Mouse (Mus musculus) thymus, postnatal 25 days (tissue): Measurements from ENCODE around the gene Grik1.

Experiments used
- DNase-seq: peaks from one replicate; pipeline ENCODE4 v3.0.0; 2022

The Grik1 gene

DNA sequence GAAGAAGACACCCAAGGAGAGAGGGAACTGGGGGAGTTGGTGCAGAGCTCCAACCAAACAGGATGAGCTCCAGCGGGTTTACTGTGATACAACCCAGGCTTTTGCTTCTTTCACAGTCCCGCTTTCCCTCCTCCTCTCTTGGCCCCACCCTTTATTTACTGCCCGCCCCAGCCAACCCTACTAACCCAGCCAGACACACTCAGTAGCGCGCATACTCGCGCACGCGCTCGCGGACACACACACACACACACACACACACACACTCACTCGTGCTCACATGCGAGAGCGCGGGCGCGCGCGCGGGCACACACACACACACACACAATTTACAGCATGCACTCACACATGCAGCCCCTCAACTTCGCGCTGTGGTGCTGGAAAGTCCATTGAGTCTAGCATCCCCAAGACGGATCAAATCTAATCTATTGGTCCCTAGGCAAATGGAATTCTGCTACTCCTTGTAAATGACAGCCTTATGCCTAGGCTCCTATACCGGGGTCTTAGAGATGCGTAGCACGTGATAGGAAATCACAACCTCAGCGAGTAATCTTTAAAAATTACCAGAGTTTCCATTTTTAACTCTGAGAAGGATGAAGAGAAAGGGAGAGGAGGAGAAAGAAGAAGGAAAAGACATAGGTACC, at the start of gene Grik1:
TSS of gene Grik1 (minus strand) at position 134 of the 641 bp plus-strand sequence.
- DNase-seq: no peak

DNA sequence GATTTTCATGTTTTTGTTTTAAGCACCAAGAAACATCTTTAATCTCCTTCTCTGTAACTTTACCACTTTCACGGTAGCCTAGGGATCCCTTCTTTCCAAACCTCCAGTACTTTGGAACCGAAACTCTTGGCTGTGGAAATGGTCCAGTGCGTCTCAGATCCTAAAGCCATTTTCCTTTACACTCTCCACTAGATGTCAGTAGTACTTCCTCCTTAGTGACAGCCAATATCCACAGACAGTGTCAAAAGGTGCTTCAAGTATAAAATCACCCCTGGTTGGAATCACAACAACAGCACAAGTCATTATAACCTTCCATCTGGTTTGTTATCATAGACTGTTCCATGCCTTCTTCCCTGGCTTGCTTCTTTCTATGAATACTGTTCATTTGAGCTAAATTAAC, 4.1 kb upstream of the Grik1 start:
- no peak for DNase-seq

DNA sequence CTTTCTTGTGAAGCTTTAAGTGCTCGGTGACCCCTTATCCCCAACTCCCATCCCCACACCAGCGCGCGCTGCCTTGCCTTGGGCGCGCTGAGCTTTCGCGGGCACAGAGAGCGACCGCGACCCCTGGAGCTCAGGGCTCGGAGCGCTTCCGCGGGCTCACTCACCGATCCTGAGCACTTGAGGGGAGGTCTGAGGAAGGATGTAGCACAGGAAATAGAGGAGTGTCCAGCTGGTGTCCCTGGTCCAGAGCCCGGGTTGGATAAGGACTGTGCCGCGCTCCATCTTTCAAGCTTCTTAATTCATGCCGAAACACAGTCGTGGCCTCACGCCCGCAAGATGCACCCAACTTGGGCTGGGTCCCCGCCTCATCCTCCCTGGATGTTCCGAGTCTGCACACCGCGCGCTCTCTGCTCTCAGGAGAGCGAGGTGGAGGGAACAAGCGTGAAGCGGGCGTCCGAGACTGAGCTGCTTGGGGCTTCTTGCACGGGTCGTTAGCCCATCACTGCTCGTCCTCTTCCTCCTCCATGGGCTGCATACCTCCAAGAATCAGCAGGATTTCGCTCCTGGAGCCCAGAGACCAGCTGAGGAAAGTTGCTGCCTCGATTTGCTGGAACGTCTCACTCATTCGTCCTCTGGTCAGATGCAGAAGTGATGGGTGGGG, 514 bp downstream of the Grik1 start:
- DNase-seq: no peak

DNA sequence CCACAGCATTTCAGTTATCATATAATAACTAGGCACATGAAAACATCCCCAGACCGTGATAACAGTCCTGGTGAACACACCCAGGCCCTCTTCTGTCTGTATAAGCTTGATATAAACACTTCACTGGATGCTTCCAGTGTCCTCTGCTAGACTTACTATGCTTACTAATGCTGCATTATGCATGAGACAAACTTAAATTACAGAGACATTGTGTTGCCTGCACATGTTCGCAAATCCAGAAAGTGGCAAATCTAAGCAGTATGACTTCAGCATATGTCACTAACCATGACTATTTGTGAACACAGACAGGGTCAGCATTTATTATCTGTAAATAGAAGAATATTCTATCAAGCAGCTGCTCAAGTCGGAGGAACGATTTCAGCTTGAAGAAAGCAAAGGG, 31.7 kb downstream of the Grik1 start:
- DNase-seq: no peak

DNA sequence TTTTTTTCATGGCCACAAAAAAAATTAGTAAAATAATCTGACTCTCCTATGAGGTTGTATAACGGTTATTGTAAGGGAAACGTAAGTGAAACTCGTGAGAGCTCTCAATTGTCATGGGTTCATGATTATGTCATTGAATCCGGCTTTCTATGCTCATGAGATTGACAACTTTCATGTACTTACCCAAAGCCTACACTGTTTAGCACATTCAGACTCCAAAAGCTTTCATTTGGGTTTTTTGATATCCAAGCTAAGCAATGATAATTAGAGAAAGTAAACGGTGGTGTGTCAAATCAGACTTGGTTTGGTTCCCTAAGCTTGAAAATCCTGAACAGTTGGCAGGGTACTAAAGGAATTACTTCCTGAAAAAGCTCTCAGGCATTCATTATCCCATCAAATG, 33.0 kb downstream of the Grik1 start:
- DNase-seq: no peak

DNA sequence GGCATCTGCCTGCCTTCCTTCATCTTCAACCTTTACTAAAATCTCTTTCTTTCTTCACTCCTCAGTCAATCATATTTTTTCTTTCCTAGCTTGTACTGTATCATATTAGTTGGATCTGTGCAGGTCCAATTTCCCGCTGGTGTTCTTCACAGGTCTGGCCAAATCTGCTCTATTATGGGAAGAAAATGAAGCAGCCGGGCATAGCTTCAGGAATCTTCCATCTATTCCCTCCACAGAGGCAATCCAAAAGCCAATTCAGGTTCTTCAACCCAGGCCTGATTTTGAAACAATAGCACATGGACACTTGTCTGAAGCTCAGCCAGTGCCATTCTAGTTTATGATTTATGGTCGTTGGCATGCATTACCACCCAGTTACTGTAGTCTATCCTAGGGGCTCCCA, 34.0 kb downstream of the Grik1 start:
- no peak for DNase-seq

DNA sequence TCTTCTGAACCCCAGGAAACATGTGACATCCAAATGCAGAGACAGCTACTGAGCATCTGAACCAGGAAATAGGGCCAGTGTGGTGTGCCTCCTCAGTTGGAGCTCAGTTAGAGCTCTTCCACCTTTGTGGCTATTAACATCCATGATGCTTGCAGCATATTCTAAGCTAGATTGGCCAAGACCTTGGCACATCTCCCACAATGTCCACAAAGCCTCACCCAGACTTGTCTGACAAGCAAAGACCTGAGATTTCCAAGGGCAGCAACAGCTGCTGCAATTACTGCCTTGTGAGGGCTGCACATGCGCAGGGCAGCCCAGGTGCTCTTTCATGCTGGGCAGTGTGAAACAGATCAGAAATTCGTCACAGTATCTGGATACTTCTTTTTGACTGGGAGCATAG, 37.4 kb downstream of the Grik1 start:
- DNase-seq: peak; percentile 8

DNA sequence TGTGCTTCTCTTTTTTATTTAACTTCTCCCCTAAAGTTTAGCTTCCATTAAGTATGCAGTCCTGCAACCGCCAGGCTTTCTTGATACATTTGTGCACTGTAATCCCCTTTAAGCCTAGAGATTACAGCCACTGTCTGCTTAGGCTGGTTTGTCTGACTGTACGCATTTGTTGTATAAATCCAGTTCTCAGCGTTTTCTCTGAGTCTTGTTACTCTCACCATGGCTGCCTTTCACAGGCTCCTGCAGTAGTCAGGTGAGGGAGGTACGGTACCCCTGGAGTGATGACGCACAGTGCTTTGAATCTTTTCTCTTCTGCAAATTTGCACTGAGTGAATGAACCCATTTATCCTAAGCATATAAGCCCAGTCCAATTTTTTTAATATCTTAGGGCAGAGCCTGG, 39.0 kb downstream of the Grik1 start:
- no peak for DNase-seq

DNA sequence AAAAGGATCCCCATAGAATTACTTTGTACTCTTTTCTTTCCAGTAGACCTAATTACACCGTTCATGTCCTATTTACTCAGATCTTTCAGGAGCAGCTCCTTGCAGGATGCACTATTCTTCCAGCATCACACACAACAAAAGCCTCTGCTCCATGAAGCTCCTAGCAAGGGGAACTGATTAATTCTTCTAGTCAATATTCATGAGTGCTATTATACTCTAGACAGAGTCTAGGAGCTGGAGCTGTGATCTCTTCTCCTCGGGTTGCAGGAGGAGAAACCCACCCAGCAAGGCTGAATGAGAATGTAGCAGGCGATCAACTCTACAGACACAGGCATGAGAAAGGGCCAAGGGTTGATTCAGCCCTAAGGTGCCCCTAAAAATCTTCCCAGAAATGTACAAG, 40.2 kb downstream of the Grik1 start:
- no peak for DNase-seq

DNA sequence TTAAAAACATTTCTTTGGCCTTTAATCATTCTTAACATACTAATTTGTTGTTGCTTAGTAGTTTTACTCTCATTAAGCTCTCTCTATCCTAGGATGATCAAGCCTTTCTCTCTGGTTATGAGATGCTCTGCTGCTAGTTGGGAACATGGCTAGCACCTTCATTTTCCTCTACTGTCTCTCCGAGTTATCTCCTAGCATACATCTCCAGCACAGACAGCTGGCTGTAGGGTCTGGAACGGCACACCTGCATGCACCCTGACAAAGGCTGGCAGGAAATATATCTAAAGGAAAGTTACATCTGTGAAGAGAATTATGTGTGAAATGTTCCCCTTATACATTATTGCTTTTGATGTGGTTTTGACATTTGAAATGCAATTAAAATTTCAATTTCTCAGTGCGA, 42.5 kb downstream of the Grik1 start:
- peak; percentile 49 for DNase-seq

DNA sequence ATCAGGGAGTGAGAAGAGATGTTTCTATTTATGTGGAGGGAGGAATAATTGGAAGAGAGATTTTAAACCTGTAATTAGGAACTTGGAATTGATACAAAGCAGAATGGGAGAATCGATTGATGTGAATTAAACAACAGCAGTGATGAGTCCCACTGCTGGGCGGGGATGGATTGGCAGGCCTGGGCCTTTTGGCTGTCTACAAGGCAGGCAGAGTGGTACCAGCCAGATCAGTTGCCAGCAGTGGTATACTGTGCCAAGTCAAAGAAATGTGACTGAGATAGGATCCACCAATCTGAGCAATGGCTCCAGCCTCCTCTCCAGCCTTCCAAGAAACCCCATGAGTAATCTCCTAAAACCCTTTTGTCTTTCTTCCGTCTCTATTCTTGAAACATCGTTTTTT, 45.4 kb downstream of the Grik1 start:
- no peak for DNase-seq

DNA sequence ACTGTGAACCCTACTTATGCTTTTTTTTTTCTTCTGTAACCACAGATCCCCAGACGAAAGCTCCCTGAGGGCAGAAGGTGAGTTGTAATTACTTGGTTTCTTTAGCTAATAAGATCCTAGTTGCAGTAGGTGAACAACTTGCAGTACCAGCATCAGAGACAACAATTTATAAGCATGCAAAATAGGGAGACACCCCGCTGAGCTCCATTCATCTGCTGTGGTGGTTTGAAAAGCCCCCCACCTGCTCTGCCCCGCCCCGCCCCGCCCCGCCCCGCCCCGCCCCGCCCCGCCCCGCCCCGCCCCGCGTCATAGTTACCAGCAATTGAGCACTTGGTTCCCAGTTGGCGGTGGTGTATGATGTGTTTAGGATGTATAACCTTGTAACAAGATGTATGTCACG, 64.4 kb downstream of the Grik1 start:
- no peak for DNase-seq

DNA sequence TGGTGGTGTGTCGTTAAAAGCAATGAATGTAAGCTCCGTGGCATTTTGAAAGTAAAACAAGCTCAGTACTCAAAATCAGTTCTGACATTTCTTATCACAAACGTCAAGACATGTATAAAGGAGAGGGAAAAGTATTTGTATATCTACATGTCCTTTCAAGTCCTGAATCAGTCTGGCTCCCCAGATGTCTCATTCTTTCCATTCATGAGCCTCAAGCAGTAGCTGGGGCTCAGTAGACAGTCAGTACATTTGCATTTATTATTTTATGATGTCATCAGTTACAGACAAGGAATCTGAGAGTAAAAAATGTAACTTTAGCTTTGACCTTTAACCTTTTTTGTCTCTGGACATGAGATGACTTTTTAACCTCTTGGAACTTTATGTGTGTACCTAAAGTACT, 68.1 kb downstream of the Grik1 start:
- no peak for DNase-seq

DNA sequence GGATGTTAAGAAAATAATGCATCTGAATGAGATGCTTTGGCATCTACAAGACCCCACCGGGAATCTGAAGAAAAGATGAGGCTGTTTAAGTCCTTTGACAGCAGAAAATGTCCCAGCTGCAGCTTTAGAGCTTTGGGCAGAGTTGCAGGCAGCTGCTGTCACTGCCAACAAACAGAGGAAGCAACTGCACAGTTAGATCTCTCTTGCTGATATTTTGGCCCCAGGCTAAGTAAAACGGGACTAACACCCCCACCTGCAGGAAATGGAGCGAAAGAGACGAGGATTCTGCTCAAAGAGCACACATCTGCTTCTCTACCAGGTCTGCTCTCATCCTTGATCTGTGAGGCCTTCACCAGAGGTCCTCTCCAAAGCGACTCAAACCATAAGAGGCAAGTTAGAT, 77.5 kb downstream of the Grik1 start:
- DNase-seq: peak; percentile 72

DNA sequence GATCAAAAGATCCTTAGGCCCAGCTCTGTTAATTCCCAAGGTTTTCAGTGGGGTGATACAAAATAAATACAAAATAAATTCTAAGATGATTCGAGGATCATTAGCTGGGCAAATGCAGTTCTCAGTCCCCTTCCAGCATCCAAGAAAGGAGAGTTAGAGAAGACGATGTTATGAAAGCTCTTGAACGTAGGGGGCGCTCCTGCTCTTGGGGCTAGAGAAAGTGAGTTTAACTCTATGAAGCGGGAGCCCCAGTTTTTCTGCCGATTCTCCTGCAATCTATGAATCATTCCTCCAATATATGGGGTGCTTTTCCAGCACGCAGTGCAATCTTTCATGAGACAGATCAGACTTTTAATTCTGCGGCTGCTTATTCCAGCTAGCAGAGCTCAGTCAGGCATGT, 78.2 kb downstream of the Grik1 start:
- peak; percentile 70 for DNase-seq

DNA sequence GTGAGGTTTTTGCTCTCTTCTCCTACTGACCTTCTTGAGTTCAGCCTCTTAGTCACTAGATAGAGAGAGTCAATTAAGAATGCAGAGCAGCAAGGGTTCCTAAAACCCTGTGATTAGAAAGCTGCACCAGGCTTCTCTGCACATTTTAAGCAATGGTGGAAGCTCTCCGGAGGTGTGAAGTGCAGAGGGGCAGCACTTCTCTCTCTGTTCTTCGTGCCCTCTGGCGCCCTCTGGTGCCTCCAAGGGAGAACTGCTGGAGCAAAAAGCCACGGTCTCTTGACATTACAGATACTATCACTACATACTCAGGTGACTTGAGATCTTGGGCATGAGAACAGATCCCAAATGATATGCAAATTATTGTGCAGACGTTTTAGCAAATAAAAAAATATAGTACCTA, 85.7 kb downstream of the Grik1 start:
- DNase-seq: peak; percentile 74

DNA sequence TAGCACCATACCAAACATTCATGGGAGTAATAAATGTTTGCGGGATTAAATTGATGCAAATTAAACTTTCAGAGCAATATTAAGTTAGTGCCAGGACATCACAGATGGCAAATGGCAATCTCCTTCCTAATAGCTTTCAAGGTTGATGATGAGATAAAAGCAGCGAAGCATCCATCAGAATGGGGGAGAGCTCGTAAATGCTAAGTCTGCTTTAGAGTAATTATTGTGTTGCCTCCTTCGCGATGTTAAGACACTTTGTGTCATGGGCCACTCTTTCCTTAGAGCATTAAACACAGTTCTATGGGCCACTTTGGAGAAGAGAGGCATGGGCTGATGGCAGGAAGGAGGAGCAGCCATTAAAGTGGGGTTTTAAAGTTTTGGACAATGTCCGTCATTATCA, 86.1 kb downstream of the Grik1 start:
- no peak for DNase-seq

DNA sequence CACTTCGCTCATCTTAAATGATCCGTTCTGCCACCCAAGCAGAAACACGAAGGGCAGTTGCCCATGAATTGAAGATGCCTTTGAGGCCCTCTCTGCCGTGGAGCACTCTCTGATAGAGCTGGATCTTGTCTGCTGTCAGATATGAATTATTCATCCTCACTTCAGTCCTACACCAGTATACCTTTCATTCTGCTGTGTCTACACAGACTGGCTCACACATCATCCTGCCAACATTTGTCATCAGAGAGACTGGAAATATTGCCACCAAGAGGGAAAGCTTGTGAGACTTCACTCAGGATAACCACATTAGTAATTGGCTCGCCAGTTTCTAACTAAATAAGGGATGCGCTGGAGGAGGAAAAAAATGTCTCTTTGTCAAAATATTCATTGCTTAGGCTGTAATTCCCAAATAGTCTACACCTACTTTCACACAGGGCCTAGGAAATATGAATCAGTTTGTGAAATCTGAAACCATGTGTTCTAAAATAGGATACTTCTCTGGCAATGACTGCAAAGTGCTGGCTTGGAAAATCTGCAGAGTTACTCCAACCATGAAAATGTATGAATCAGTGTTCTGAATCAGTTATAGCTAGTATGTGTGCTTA, 102.5 kb downstream of the Grik1 start:
- no peak for DNase-seq

DNA sequence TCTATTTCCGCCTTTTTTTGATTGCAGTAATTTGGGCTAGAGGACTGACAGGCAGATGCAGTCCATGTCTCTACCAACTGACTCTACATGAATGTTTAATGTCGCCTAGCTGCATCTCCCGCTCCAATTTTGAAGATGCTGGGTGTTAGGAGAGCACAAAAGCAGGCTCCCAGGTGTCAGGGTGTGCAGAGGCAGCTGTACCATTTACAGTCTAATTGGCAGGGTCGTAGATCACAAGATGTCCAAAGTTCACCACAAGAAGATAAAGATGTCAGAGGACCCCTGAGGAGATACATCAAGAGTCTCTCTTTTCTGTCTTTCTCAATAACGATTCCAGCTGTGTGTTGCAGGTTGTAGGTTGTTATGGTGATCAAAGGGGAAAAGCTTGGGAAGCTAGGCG, 111.3 kb downstream of the Grik1 start:
- DNase-seq: no peak

DNA sequence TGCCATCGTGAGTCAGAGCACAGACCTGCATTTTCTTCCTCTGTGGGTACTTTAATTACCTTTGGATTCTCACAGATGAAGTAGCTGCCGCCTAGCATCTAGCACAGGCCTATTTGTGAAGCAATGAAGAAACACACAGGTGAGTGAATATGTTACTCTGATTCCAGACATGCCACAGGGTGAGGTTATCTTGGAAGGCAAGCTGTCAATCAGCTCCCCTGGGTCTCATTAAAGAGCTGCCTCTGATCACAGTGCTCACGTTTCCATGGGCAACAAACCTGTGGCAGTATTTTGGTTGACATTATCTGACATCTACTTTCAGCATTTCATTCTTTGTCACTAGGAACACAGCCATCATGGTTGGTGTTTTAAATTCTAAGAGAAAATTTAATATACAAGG, 112.7 kb downstream of the Grik1 start:
- no peak for DNase-seq

DNA sequence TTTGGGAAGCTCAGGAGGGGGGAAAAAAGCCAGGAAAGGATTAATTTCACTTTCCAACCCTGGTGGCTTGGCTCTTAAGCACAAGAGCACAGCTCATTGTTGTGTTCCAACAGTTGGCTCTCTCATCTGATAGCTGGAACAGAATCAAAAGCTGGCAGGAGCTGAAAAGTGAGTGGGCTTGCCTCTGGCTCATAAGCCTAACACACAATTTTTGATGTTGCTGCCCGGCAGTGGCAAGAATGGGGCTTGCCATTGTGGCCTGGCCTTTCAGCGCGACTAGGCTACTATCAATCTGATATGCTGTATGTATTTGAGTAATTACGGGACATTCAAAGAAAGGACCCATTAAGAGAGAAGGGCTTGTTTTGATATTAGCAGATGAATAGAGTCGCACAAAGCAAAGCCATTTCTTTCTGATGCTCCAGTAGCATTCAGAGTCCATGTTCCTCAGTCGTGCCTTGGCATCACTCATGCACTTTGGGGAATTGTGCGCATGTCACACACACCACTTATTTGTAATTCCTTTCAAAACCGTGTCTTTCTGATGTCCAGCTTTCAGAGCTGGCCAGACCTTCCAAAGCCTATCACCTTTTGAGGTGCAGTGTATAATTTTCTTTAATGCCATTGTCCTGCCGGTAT, 115.9 kb downstream of the Grik1 start:
- no peak for DNase-seq

DNA sequence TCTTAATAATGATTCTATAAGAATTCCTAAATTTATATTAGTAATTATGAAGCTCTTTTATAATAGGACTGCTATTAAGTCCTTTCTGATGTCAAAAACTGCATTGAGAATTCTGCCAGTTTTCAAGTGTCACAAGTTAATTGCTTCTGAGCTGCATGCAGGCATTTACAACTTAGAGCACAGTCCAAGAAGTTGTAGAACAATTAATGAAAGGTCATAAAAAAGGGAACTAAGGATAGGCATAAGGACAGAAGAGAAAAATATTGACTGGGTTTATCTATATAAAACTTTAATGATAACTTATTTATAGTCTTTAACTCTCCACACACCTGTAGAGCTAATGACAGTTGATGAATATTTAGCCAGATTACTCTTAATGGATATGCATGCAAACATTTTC, 123.5 kb downstream of the Grik1 start:
- no peak for DNase-seq

DNA sequence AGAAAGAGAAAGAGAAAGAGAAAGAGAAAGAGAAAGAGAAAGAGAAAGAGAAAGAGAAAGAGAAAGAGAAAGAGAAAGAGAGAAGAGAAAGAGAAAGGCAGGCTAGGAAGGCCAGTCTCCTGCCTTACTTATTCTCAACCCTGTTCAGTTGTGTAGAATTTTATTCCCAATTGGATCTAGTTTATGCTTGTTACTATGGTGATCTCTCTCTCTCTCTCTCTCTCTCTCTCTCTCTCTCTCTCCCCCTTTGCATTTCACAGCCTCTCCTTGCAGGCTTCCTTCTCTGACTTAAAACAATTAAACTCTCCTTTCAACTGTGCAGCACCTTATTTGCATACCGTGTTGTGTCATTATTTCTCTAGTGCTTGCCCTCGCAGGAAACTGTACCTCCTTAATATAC, 147.5 kb downstream of the Grik1 start:
- DNase-seq: no peak

DNA sequence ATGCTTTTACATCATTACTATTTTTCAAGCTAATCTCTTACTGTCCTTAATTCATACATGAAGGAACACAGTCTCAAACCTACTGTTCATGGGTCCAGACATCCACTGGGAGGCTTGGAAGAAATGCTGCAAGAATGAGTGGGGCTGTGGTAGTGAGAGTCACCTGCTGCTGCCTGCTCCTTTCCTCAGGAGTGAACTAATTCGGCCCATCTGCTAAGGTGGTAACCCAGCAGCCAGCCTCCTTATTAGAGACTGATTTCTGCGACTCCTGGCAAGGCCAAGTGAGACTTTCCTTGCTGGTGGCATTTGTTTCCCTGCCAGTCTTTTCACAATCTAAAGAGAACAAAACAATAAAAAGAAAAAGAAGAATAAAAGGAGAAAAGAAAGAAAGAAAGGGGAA, 147.9 kb downstream of the Grik1 start:
- no peak for DNase-seq
